Mouse (Mus musculus): ENCODE measurements around the gene Cyp2c50. TPM values are rescaled to one million over a fixed set of nuclear protein-coding genes. Genes with fewer than 3 reads are reported as not detected.

Gene Cyp2c50
- total and polyA plus RNA-seq, 3 experiments, result not detected

Other genes with a start within 250 kb of the Cyp2c50 start
- not detected in 2 replicates for gene Cyp2c69, start 202.9 kb upstream of the Cyp2c50 start, total RNA-seq (2012; rRNA removed)
- gene Cyp2c69, start 202.9 kb upstream of the Cyp2c50 start, total RNA-seq (2014; rRNA removed), result not detected in 2 replicates
- not detected in 2 replicates for gene Cyp2c69, start 202.9 kb upstream of the Cyp2c50 start, polyA plus RNA-seq (2012; ENCODE audit: insufficient read length, low read depth)
- gene Cyp2c37, start 97.3 kb upstream of the Cyp2c50 start, total RNA-seq (2012; rRNA removed), result not detected in 2 replicates
- not detected in 2 replicates for gene Cyp2c37, start 97.3 kb upstream of the Cyp2c50 start, total RNA-seq (2014; rRNA removed)
- gene Cyp2c37, start 97.3 kb upstream of the Cyp2c50 start, polyA plus RNA-seq (2012; ENCODE audit: insufficient read length, low read depth), result not detected in 2 replicates
- not detected in 2 replicates for gene Cyp2c54, start 15.9 kb upstream of the Cyp2c50 start, total RNA-seq (2012; rRNA removed)
- not detected in 2 replicates for gene Cyp2c54, start 15.9 kb upstream of the Cyp2c50 start, total RNA-seq (2014; rRNA removed)
- gene Cyp2c54, start 15.9 kb upstream of the Cyp2c50 start, polyA plus RNA-seq (2012; ENCODE audit: insufficient read length, low read depth), result not detected in 2 replicates
- not detected in 2 replicates for gene Cyp2c70, start 97.6 kb downstream of the Cyp2c50 start, total RNA-seq (2012; rRNA removed)
- gene Cyp2c70, start 97.6 kb downstream of the Cyp2c50 start, total RNA-seq (2014; rRNA removed), result not detected in 2 replicates
- gene Cyp2c70, start 97.6 kb downstream of the Cyp2c50 start, polyA plus RNA-seq (2012; ENCODE audit: insufficient read length, low read depth), result not detected in 2 replicates
- 16.4 and 18.7 TPM in 2 replicates for gene Pdlim1, start 182.2 kb downstream of the Cyp2c50 start, total RNA-seq (2012; rRNA removed)
- gene Pdlim1, start 182.2 kb downstream of the Cyp2c50 start, total RNA-seq (2014; rRNA removed), result 14.3 and 15.1 TPM in 2 replicates
- 54.9 and 57.0 TPM in 2 replicates for gene Pdlim1, start 182.2 kb downstream of the Cyp2c50 start, polyA plus RNA-seq (2012; ENCODE audit: insufficient read length, low read depth)